Mouse (Mus musculus): ENCODE measurements at regions not wholly inside any gene's neighbourhood (a gene's known extent, or its start where the extent isn't known, plus 50 kb on each side); places are given as distances from the start of the nearest gene placed in this dataset.
"Not testable (repeated sequence)": the region's sequence is repeated elsewhere in the genome, so short reads cannot be mapped to it uniquely, and the experiment has no call there.

DNA sequence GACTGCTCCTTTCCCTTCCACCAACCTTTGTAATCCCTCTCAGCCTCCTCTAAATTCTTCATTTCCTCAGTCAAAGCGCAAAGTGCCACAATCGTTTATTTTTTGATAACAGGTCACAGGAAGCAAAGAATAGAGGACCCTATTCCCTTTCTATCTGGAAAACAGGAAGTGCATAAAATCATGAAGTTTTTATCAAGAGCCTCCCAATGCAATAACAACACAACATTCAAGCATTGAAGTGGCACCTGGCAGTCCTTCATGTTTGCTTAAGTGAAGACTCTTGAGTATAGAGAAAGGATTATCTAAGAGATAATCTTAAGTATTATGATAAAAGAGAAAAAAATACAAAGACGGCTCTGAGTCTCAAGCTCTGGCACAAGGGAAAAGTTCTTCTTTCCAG, 111.9 kb downstream of the Ibtk start:
- DNase-seq (ENCODE audit: inconsistent ontology term) = no peak

- no peak for DNase-seq (ENCODE audit: inconsistent ontology term)
These were observed 113.0 kb downstream of the Ibtk start for GRCm38 (mm10) chr9:85636131-85636447.

DNA sequence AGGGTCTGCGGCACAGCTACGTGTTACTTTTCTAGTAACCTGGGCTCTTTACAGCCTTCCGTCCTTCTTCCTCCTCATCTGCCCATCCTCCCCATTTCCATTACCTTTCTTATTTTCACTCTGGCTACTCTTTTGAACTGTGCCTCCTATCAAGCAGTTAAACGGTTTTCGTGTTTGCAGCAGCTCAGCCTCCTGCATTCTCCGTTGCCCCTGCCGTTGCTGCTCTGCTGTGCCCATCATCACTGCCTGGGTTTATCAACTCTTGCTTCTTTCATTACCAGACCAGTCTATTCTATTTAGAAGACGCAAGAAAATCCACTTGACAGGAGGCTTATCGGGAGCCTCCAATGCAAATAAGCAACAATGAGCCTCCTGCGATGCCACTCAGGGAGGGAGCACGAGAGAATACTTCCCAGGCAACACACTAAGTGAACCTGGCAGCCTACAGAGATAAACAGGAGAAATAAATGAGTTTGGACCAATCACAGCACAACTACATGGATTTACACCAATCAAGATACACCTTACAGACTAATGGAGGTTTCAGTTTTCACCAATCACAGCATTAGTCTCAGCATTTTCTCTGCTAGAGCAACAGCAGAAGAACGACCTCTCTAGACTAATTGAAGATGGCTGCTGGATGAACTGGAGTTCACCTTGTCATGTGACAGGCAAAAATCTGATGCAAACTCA, 113.5 kb downstream of the Ibtk start:
- no peak for DNase-seq (ENCODE audit: inconsistent ontology term)

GRCm38 (mm10) chr9:85634786-85635185, 114.3 kb downstream of the Ibtk start:
- not testable (repeated sequence) for DNase-seq (ENCODE audit: inconsistent ontology term)

DNA sequence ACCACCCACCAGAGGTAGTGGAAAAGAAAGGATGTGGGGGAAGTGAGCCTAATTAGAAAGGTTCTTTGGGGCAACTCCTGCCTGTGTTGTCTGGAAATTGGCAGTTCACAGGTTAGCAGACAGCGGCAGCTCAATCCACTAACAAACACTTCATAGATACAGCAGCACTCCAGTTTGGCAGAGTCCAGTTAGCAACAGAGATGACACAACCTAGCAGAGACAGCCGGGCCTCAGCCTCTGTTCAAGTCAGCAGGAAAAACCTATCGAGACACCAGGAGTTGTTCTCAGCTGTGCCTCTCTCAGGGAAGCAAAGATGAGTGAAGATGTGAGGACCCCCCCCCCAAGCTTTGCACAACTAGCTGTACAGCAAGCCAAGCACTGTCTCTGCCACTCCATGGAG, 131.2 kb downstream of the Ibtk start:
- DNase-seq (ENCODE audit: inconsistent ontology term) = no peak

- peak; percentile 70 for DNase-seq (ENCODE audit: inconsistent ontology term)
These were observed 131.9 kb downstream of the Ibtk start for GRCm38 (mm10) chr9:85617177-85617777.

GRCm38 (mm10) chr9:85616266-85616869, 132.8 kb downstream of the Ibtk start:
- no peak for DNase-seq (ENCODE audit: inconsistent ontology term)

DNA sequence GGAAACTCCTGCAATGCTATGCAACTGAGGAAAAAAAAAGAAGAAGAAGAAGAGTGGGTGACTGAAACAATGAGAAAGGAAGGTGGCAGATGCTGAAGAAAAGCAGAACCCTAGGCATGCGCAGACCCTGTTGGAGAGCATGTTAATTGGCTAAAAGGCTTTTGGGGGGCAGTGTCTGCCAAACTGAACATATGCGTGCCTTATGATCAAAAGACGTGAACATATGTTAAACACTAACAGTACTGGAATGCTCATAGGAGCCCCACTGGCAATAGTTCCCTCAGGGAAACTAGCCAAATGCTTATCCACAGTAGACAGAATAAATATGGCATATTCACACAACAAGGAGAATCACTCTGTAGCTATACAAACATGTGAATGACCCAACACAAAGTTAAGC, 140.0 kb downstream of the Ibtk start:
- DNase-seq (ENCODE audit: inconsistent ontology term) = no peak

DNA sequence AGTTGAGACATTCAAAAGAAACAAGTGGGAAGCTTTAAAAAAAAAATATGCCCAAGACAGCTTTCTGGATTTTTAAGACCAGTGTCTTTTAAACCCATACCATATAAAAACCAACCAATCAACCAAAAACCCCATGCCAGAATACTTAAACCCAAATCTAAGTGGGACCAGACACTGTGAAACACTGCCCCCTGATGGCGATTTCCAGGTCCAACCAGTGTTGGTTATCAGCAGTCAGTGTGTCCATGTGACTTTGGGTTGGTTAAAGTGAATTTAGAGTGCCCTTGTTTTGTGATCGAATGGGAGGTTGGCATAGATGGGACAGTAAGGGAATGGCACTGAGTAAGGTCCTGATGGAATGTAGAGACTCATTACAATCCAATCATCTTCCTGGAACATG, 152.2 kb downstream of the Ibtk start:
- no peak for DNase-seq (ENCODE audit: inconsistent ontology term)

DNA sequence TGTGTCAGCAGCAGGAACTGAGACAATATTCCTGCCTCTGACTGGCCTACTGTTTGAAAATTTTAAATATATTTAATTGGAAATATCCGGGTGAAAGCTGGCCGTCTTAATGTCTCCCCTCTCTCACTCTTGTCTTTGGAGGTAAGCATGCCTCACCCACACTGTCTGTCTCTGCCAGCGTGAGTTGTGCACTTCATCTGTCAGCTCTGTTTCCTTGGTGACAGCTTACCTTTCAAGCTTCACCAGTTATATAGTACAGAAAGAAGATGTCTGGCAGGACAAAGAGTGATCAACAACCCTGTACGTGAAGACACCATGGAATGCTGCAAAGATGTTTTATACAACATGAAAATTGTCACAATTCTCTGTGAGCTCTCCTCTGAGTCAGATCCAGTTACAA, 155.3 kb downstream of the Ibtk start:
- no peak for DNase-seq (ENCODE audit: inconsistent ontology term)

DNA sequence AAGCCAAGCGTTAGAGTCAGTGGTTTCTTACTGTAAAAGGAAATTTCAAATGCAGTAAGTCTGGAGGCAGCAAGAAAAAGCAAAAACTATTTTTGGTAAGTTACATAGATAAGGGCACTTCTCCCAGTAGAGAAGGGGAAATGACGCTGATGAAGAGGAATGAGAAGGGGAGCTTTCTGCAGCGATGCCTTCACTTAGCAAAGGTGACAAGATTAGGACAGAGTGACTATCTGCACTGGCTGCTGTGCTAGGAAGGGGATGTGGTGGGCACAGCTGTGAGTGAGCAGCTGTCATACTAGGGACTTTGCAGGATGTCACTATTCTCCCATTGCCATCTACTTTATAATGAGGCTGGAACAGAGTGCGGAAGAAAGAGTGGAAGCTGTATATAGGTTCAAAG, 156.5 kb downstream of the Ibtk start:
- DNase-seq (ENCODE audit: inconsistent ontology term) = no peak

DNA sequence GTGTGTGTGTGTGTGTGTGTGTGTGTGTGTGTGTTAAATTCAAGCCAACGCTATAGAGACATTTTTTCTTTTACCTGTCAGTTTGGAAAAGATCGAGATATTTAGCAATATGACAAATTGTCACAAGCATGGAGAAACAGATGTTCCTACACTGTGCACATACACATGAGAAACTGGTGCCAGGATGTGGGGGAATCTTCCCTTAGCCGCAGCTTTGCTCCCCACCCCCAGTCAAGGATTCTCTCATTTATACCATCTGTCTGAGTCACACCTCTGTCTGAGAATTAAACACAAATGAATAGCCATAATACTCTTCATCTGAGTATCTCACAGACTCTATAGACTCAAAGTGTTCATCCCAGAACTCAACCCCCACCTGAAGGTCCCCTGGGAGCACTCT, 159.9 kb downstream of the Ibtk start:
- DNase-seq (ENCODE audit: inconsistent ontology term) = no peak

GRCm38 (mm10) chr9:85588077-85588476, 161.1 kb downstream of the Ibtk start:
- peak; percentile 23 for DNase-seq (ENCODE audit: inconsistent ontology term)

GRCm38 (mm10) chr9:85581028-85581595, 168.0 kb downstream of the Ibtk start:
- peak; percentile 34 for DNase-seq (ENCODE audit: inconsistent ontology term)

- no peak for DNase-seq (ENCODE audit: inconsistent ontology term)
These were observed 171.3 kb downstream of the Ibtk start for GRCm38 (mm10) chr9:85577812-85578211.

DNA sequence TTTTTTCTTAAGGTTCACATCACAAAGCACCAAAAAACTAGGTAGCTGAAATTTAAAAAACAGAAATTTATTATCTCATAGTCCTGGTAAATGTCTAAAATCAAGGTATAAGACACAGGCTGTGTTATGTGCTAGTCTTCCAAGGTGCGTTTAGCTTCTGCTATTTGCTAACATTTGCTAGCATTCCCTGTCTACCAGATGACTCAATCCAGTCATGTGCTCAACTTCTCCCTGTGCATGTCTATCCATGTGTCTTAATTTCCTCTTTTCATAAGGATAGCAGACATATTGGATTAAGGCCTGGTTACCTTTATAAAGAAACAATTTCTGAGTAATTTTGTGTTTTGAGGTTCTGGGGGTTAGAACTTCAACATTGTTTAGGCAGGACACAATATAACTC, 171.8 kb downstream of the Ibtk start:
- DNase-seq (ENCODE audit: inconsistent ontology term) = no peak

- DNase-seq (ENCODE audit: inconsistent ontology term) = no peak
These were observed 180.3 kb downstream of the Ibtk start for GRCm38 (mm10) chr9:85568877-85569276.

DNA sequence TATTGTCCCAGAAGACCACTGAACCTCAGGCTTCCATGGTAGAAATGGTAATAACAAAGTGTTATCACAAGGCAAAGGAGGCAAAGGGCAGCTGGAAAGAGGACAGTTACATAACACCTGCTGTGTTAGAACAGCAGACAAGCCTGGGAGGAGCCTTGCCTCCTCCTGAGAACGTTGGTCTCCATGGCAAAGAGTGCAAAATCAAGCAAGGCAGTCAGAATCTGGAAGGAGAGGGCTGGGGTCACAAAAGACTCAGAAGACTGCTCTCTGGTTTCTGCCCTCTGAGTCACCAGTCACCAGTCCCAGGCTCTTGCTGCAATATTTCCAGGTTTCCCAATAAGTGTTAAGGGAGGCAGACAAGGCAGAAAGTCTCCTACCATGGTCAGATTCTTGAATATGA, 197.3 kb downstream of the Ibtk start:
- no peak for DNase-seq (ENCODE audit: inconsistent ontology term)

- DNase-seq (ENCODE audit: inconsistent ontology term) = no peak
These were observed 198.7 kb downstream of the Ibtk start for GRCm38 (mm10) chr9:85550455-85550854.

DNA sequence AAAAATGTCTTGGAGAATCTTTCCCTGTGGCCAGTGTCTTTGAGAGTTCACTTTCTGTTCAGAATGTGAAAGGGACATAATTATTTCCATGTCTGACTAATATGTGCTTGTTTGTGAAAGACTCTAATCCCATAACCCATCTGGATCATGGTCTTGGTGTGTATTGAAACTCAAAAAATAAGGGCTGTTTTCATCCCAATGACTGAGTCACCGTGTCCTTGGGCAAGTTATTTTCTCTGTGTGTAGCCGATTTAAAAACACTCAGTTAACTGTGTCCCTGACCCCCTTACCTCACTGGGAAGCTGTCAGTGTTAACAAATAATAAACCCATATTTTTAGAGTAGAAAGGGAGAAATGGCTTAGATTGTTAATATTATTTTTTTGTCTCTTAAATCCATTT, 202.9 kb downstream of the Ibtk start:
- DNase-seq (ENCODE audit: inconsistent ontology term) = no peak

GRCm38 (mm10) chr9:85545566-85545965, 203.6 kb downstream of the Ibtk start:
- DNase-seq (ENCODE audit: inconsistent ontology term) = no peak

GRCm38 (mm10) chr9:85538557-85538956, 210.6 kb downstream of the Ibtk start:
- DNase-seq (ENCODE audit: inconsistent ontology term) = no peak

DNA sequence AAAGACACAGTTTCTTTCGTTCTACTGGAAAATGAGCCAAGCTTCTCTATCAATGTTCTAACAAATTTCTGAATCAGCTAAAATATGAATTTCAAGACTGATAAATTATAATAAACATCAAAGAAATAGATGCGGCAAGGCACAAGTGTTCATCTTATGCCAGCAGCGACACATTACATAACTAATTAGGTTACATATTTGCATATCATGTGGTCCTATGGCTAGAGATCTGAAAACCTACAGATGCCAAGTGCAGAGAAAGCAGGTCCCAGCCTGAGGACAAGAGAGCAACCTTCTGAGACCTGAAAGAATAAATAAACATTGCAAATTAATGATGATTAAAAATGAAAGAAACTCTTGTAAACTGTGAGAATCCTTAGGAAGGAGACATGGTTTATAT, 201.3 kb upstream of the Tent5a start:
- DNase-seq (ENCODE audit: inconsistent ontology term) = no peak

Measured in Muller cell, postnatal 12 days (primary cell).